Mouse (Mus musculus): ENCODE data around the gene Plp2. TPM values are rescaled to one million over a fixed set of nuclear protein-coding genes. Genes with fewer than 3 reads are reported as not detected.
"Not testable (repeated sequence)": the region's sequence is repeated elsewhere in the genome, so short reads cannot be mapped to it uniquely, and the experiment has no call there.

Plp2 gene
- 21.1 and 24.8 TPM in 2 replicates for polyA plus RNA-seq (2015; fragmentation: Nextera tagmentation; extraction: Ambion mirVana)

GRCm38 (mm10) chrX:7670921-7671623 lies at the start of gene Plp2:
Plp2 (minus strand) TSS chrX:7671390.
- peak within 1 kb of the TSS; percentile 51 for H3K4me2 ChIP-seq (ENCODE audit: low read length)
- H3K9ac ChIP-seq (ENCODE audit: low read depth, low read length) = peak within 1 kb of the TSS; percentile 39
- ATAC-seq = peak; percentile 49
- no peaks in the 10 kb centered on the region for H3K36me3 ChIP-seq (ENCODE audit: control insufficient read depth, insufficient read depth, low read length)
- no peaks in the 10 kb centered on the region for H3K27me3 ChIP-seq (replicated peaks; ENCODE audit: control insufficient read depth, insufficient read depth, low read length)
- H3K4me1 ChIP-seq (ENCODE audit: control insufficient read depth, insufficient read depth, low read depth, low read length) = no peaks in the 10 kb centered on the region
- H3K9me3 ChIP-seq (ENCODE audit: control insufficient read depth, low read length) = no peaks in the 10 kb centered on the region
- peak within 1 kb of the TSS; percentile 34 for H3K4me3 ChIP-seq (ENCODE audit: low read length)
- H3K27ac ChIP-seq (ENCODE audit: low read depth, low read length) = no peak within 1 kb of the TSS
- WGBS = 21% methylated on average over 31 of the region's 36 CpGs

DNA sequence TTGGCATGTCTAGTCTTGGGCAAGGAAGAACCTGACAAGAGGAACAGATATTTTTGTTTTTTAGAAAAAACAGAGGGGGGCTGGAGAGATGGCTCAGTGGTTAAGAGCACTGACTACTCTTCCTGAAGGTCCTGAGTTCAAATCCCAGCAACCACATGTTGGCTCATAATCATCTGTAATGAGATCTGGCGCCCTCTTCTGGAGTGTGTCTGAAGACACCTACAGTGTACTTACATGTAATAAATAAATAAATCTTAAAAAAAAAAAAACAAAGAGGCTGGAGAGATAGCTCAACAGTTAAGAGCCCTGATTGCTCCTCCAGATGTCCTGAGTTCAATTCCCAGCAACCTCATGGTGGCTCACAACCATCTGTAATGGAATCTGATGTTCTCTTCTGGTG lies 44.9 kb upstream of the Plp2 start:
- not testable (repeated sequence) for H3K27me3 ChIP-seq (replicated peaks; ENCODE audit: control insufficient read depth, insufficient read depth, low read length); H3K4me1 ChIP-seq (ENCODE audit: control insufficient read depth, insufficient read depth, low read depth, low read length); H3K4me3 ChIP-seq (ENCODE audit: low read length); H3K9ac ChIP-seq (ENCODE audit: low read depth, low read length); H3K9me3 ChIP-seq (ENCODE audit: control insufficient read depth, low read length); H3K36me3 ChIP-seq (ENCODE audit: control insufficient read depth, insufficient read depth, low read length); H3K4me2 ChIP-seq (ENCODE audit: low read length); ATAC-seq; H3K27ac ChIP-seq (ENCODE audit: low read depth, low read length)
- 57% methylated on average over 1 of the region's 1 CpGs for WGBS

DNA sequence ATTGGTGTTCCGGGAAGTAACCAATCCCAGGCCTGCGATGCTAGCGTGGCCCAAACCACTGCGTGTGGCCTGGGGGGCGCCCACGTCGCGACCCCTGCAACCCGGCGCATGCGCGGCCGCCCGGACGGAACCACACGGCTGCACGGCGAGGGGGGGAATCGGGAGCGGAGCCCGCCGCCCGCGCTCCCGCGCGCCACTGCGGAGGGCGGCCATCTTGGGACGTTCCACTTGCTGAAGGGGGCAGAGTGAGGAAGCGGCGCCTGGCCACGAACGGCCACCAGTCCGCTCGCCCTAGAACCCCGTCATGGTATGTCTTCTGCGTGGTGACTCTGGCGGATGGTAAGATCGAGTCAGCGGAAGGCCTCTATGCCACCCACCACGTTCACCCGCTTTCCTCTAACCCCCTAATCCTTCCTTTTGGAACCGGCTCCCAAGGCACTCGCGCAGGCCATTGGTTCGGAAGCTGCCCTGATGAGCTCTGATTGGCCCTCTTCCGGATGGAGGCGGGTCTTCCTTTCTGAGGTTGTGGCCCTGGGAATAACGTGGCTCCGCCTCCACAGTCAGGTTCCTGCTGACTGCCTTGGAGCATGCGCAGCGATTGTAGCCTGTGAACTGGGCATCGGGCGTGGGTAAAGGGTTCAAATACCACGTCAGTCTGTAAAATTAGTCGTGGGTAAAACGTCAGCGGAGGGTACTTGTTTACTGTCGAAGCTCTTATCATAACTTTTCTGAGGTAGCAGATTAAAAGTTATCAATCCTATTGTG lies 43.1 kb upstream of the Plp2 start, which contains the start of gene Wdr45:
TSS of gene Wdr45 (plus strand) at position 199 of the 765 bp plus-strand sequence.
- H3K9me3 ChIP-seq (ENCODE audit: control insufficient read depth, low read length); H3K27me3 ChIP-seq (replicated peaks; ENCODE audit: control insufficient read depth, insufficient read depth, low read length); H3K4me1 ChIP-seq (ENCODE audit: control insufficient read depth, insufficient read depth, low read depth, low read length); H3K27ac ChIP-seq (ENCODE audit: low read depth, low read length); H3K36me3 ChIP-seq (ENCODE audit: control insufficient read depth, insufficient read depth, low read length): not testable (repeated sequence)
- WGBS = 24% methylated on average over 23 of the region's 60 CpGs
- H3K9ac ChIP-seq (ENCODE audit: low read depth, low read length) = peak within 1 kb of the TSS; percentile 43; the same call in 1 of the 2 replicates
- peak within 1 kb of the TSS; percentile 35 for H3K4me3 ChIP-seq (ENCODE audit: low read length)
- ATAC-seq = peak; percentile 97
- H3K4me2 ChIP-seq (ENCODE audit: low read length) = peak within 1 kb of the TSS; percentile 55

DNA sequence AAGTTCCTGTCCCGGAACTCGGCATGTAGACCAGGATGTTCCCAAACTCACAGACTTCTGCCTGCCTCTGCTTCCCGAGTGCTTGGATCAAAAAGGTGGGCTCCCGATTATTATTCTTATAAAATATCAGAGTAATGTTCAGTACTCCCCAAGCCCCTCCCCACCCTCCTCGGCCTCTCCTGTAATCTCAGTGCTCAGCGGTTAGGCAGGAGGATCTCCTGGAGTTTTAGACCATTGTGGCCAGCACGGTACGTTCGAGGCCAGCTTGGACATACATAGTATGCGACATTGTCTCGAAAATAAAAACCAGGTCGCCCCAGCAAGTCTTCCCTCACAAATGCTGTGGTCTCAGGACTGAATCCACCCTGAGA lies 42.6 kb upstream of the Plp2 start:
- ATAC-seq; H3K27ac ChIP-seq (ENCODE audit: low read depth, low read length); H3K9me3 ChIP-seq (ENCODE audit: control insufficient read depth, low read length); H3K4me1 ChIP-seq (ENCODE audit: control insufficient read depth, insufficient read depth, low read depth, low read length); H3K27me3 ChIP-seq (replicated peaks; ENCODE audit: control insufficient read depth, insufficient read depth, low read length); H3K36me3 ChIP-seq (ENCODE audit: control insufficient read depth, insufficient read depth, low read length): not testable (repeated sequence)
- Histone ChIP-seq H3K9ac (ENCODE audit: low read depth, low read length) (peak overlapping the region; percentile 43; the same call in 1 of the 2 replicates), H3K4me3 (ENCODE audit: low read length) (peak overlapping the region; percentile 35), H3K4me2 (ENCODE audit: low read length) (peak overlapping the region; percentile 55)
- WGBS = 26% methylated on average over 5 of the region's 12 CpGs

DNA sequence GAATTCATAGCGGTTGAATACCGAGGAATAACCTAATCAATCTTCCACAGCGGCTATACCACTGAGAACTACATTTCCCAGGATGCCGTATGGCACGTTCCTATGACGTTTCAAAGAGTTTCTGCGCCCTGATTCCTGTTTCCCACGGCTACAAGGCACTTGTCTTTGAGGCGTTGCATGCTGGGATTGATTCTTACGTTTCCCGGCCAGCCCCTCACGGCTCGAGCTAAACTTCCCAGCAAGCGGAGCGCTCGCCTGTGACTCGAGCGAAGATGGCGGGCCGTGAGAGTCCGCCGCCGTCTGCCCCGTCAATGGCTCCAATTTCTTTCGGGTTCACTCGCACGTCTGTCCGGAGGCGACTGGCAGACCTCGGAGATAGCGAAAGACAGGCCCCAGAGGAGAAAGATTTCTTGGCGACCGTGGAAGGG lies 25.8 kb upstream of the Plp2 start, which contains the start of gene Gpkow:
TSS of gene Gpkow (plus strand) at position 178 of the 428 bp plus-strand sequence.
- ATAC-seq = peak; percentile 96
- Histone ChIP-seq H3K27me3 (replicated peaks; ENCODE audit: control insufficient read depth, insufficient read depth, low read length) (no peaks in the 10 kb centered on the region), H3K9ac (ENCODE audit: low read depth, low read length) (peak within 1 kb of the TSS; percentile 39; the same call in 1 of the 2 replicates), H3K4me2 (ENCODE audit: low read length) (peak within 1 kb of the TSS; percentile 58), H3K36me3 (ENCODE audit: control insufficient read depth, insufficient read depth, low read length) (no peaks in the 10 kb centered on the region), H3K9me3 (ENCODE audit: control insufficient read depth, low read length) (no peaks in the 10 kb centered on the region), H3K27ac (ENCODE audit: low read depth, low read length) (no peak within 1 kb of the TSS), H3K4me3 (ENCODE audit: low read length) (peak within 1 kb of the TSS; percentile 44), H3K4me1 (ENCODE audit: control insufficient read depth, insufficient read depth, low read depth, low read length) (no peaks in the 10 kb centered on the region)
- 18% methylated on average over 33 of the region's 33 CpGs for WGBS

- no peaks in the 10 kb centered on the region for H3K9me3 ChIP-seq (ENCODE audit: control insufficient read depth, low read length)
- H3K27me3 ChIP-seq (replicated peaks; ENCODE audit: control insufficient read depth, insufficient read depth, low read length) = no peaks in the 10 kb centered on the region
- H3K4me1 ChIP-seq (ENCODE audit: control insufficient read depth, insufficient read depth, low read depth, low read length) = no peaks in the 10 kb centered on the region
- H3K4me2 ChIP-seq (ENCODE audit: low read length) = peak overlapping the region; percentile 51
- H3K4me3 ChIP-seq (ENCODE audit: low read length) = peak overlapping the region; percentile 20
- no peaks in the 10 kb centered on the region for H3K36me3 ChIP-seq (ENCODE audit: control insufficient read depth, insufficient read depth, low read length)
- 39% methylated on average over 6 of the region's 6 CpGs for WGBS
- ATAC-seq = peak; percentile 71; the same call in 1 of the 2 replicates
- no peak overlapping the region for H3K9ac ChIP-seq (ENCODE audit: low read depth, low read length)
- no peak overlapping the region for H3K27ac ChIP-seq (ENCODE audit: low read depth, low read length)
These were observed 25.3 kb upstream of the Plp2 start for GRCm38 (mm10) chrX:7696520-7696919.

DNA sequence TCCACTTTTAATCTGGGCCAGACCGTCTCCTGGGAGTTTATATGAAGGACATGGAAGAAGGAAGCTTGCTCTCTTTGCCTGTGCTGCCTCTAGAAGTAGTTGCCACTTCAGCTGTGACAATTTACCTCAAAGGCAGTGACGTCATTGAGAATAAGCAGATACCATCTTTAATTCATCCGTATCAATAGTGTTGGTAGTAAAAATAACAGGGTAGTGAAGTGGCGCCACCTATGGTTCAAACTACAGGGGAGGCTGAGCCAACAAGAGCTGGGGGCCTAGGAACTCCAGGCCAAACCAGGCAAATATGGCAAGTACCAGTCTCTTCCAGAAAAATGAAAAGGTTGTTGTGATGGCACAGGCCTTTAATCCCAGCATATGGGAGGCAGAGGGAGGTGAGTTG lies 21.7 kb upstream of the Plp2 start:
- Histone ChIP-seq H3K9me3 (ENCODE audit: control insufficient read depth, low read length) (no peaks in the 10 kb centered on the region), H3K4me2 (ENCODE audit: low read length) (no peak overlapping the region), H3K4me3 (ENCODE audit: low read length) (no peak overlapping the region), H3K9ac (ENCODE audit: low read depth, low read length) (no peak overlapping the region), H3K27ac (ENCODE audit: low read depth, low read length) (no peak overlapping the region), H3K27me3 (replicated peaks; ENCODE audit: control insufficient read depth, insufficient read depth, low read length) (no peaks in the 10 kb centered on the region), H3K36me3 (ENCODE audit: control insufficient read depth, insufficient read depth, low read length) (no peaks in the 10 kb centered on the region), H3K4me1 (ENCODE audit: control insufficient read depth, insufficient read depth, low read depth, low read length) (no peaks in the 10 kb centered on the region)
- ATAC-seq = no peak
- 33% methylated on average over 4 of the region's 4 CpGs for WGBS

DNA sequence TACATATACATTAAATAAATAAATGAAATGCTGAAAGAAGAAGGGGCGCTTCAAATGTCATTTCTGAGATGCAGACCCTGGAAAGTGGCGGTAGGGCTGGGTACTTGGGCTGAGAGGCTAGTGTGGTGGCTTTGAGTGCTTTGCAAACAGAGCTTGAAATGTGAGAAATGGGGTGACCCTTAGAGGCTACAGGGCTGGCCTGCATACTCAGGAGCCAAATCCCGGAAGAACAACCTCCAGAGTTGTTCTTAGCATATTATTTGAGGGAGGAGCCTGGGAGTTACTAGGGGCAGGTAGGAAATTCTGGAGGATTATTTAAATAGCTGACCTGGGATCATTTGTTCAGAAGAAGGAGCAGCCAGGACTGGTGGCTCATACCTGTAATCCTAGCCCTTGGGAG lies 19.3 kb upstream of the Plp2 start:
- ATAC-seq = no peak
- no peak overlapping the region for H3K27ac ChIP-seq (ENCODE audit: low read depth, low read length)
- no peaks in the 10 kb centered on the region for H3K27me3 ChIP-seq (replicated peaks; ENCODE audit: control insufficient read depth, insufficient read depth, low read length)
- H3K4me3 ChIP-seq (ENCODE audit: low read length) = no peak overlapping the region
- WGBS = 76% methylated on average over 3 of the region's 3 CpGs
- H3K36me3 ChIP-seq (ENCODE audit: control insufficient read depth, insufficient read depth, low read length) = no peaks in the 10 kb centered on the region
- no peaks in the 10 kb centered on the region for H3K4me1 ChIP-seq (ENCODE audit: control insufficient read depth, insufficient read depth, low read depth, low read length)
- H3K9me3 ChIP-seq (ENCODE audit: control insufficient read depth, low read length) = no peaks in the 10 kb centered on the region
- no peak overlapping the region for H3K4me2 ChIP-seq (ENCODE audit: low read length)
- no peak overlapping the region for H3K9ac ChIP-seq (ENCODE audit: low read depth, low read length)

DNA sequence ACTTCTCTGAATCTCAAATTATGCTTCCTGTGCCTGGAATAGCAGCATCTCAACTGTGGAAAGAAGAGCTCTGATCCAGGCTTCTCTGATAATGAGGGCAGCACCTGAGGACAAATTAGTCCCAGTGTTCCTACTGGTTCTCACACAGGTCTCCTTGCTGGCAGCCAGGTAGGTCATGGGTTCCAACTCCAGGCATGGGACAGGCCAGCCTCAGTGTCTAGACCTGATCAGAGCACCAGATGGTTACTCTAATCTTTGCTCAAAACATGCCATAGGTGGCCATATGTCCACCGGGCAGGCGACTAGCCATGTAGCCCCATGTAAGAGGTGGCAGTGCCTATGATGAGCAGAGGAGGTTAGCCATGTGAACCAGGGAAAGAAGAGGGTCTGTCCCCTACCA lies 17.1 kb upstream of the Plp2 start:
- no peaks in the 10 kb centered on the region for H3K36me3 ChIP-seq (ENCODE audit: control insufficient read depth, insufficient read depth, low read length)
- no peak overlapping the region for H3K9ac ChIP-seq (ENCODE audit: low read depth, low read length)
- 98% methylated on average over 2 of the region's 2 CpGs for WGBS
- H3K4me3 ChIP-seq (ENCODE audit: low read length) = no peak overlapping the region
- no peaks in the 10 kb centered on the region for H3K9me3 ChIP-seq (ENCODE audit: control insufficient read depth, low read length)
- ATAC-seq = no peak
- H3K27me3 ChIP-seq (replicated peaks; ENCODE audit: control insufficient read depth, insufficient read depth, low read length) = no peaks in the 10 kb centered on the region
- H3K4me2 ChIP-seq (ENCODE audit: low read length) = no peak overlapping the region
- H3K27ac ChIP-seq (ENCODE audit: low read depth, low read length) = no peak overlapping the region
- H3K4me1 ChIP-seq (ENCODE audit: control insufficient read depth, insufficient read depth, low read depth, low read length) = no peaks in the 10 kb centered on the region
